Mouse (Mus musculus): ENCODE data around the gene Chchd6.

DNA sequence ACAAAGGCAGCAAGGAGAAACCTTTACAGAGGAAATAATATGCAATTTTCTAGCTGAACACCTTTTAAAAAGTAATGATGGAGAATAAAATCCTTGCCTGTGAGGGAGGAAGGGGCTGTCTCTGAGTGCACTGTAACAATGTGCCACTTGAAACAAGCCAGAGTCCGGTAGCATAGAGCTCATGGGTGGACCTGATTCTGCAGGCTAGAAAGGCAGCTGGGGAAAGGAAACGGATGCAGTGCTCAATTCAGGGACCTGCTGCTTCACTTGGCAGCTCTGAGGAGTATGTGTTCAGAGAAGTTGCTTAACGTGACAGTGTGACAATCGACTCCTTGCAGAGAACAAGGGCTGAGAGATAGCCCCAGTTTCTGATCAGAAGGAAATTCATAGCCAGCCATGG lies 109.4 kb downstream of the Chchd6 start:
- TF ChIP-seq POLR2A (IDR thresholded peaks at IDR 0.05; ENCODE audit: extremely low read depth, insufficient read depth, low read length) (no peak), CTCF (IDR thresholded peaks at IDR 0.05; ENCODE audit: extremely low read depth, insufficient read depth, low read length) (no peak)
